Mouse (Mus musculus): ENCODE measurements around the gene Ndufa7.
"Not testable (repeated sequence)": the region's sequence is repeated elsewhere in the genome, so short reads cannot be mapped to it uniquely, and the experiment has no call there.

Gene Ndufa7

GRCm38 (mm10) chr17:33874411-33874810 lies 50.0 kb downstream of the Ndufa7 start:
- no peak for DNase-seq (ENCODE audit: low read depth, low spot score)

DNA sequence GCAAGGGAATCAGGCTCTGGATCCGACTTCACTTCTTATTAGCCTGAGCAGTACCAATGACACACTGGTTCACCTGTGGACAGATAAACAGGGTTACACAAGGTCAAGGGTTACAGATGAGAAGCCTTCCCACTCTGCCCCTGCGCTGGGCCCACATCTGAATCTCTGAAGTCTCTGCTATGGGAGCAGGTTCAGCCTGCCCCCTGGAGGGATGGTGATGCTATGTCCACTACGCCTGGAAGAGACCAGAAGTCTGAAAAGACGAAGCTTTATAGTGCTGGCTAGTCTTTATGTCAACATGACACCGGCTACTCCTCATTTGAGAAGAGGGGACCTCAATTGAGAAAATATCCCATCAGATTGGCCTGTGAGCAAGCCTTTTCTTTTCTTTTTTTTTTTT lies 51.4 kb downstream of the Ndufa7 start:
- peak; percentile 57 for DNase-seq (ENCODE audit: low read depth, low spot score)

GRCm38 (mm10) chr17:33884320-33884719 lies 59.9 kb downstream of the Ndufa7 start:
- DNase-seq (ENCODE audit: low read depth, low spot score), result not testable (repeated sequence)

GRCm38 (mm10) chr17:33887802-33888201 lies 63.4 kb downstream of the Ndufa7 start:
- not testable (repeated sequence) for DNase-seq (ENCODE audit: low read depth, low spot score)

Measured in 3T3-L1 (cell line).